Mouse (Mus musculus): ENCODE results near the gene Bnip3. TPM values are rescaled to one million over a fixed set of nuclear protein-coding genes. Genes with fewer than 3 reads are reported as not detected.
A peak's percentile ranks its signal among the peaks of the same experiment; 100 is the strongest.

The Bnip3 gene
- total and polyA plus RNA-seq, 3 experiments: 131 to 430 (median 332) TPM

DNA sequence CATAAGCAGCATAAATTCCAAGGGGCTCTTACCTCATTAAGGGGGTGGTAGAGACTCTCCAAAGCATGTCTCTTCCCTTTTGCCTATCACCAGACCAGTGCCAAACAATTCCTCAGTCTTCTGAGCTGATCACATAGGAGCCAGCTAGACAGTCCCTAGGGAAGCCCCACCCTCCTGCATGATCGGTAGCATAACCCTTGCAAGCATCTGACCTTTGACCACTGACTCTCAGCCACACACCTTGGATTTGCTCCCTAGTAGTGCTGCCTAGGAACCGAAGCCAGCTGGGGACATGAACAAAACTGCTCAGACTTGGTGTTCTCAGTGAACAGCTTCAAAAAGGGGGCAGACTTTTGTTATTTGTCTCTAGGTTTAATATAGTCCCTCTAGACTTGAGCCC is 11.2 kb downstream of the Bnip3 start:
- TF ChIP-seq TAL1 (conservative IDR thresholded peaks at IDR 0.05; ENCODE audit: low read depth, low read length): no peak
- no peak for TF ChIP-seq POLR2AphosphoS5 (IDR thresholded peaks at IDR 0.05; ENCODE audit: insufficient replicate concordance, low read depth, low read length)
- no peak for TF ChIP-seq GATA1 (IDR thresholded peaks at IDR 0.05; ENCODE audit: borderline replicate concordance, low read length)
- no peak for TF ChIP-seq CTCF (IDR thresholded peaks at IDR 0.05; ENCODE audit: low read depth, low read length)
- TF ChIP-seq GATA2 (IDR thresholded peaks at IDR 0.05; ENCODE audit: borderline replicate concordance, low read depth, low read length): no peak
- H3K9me3 ChIP-seq (replicated peaks): no peaks in the 10 kb centered on the region
- DNase-seq (ENCODE audit: low spot score): no peak
- H3K36me3 ChIP-seq (replicated peaks): peaks cover 94% of the 10 kb centered on the region
- no peak for ATAC-seq (ENCODE audit: extremely low read depth, insufficient number of reproducible peaks, low FRiP score, poor library complexity, severe bottlenecking)
- H3K4me3 ChIP-seq (ENCODE audit: low read depth, low read length): no peak overlapping the region
- H3K27me3 ChIP-seq (ENCODE audit: insufficient read depth, low read length): no peaks in the 10 kb centered on the region
- peaks cover 31% of the 10 kb centered on the region for H3K4me1 ChIP-seq (ENCODE audit: insufficient read depth, low read depth, low read length)

DNA sequence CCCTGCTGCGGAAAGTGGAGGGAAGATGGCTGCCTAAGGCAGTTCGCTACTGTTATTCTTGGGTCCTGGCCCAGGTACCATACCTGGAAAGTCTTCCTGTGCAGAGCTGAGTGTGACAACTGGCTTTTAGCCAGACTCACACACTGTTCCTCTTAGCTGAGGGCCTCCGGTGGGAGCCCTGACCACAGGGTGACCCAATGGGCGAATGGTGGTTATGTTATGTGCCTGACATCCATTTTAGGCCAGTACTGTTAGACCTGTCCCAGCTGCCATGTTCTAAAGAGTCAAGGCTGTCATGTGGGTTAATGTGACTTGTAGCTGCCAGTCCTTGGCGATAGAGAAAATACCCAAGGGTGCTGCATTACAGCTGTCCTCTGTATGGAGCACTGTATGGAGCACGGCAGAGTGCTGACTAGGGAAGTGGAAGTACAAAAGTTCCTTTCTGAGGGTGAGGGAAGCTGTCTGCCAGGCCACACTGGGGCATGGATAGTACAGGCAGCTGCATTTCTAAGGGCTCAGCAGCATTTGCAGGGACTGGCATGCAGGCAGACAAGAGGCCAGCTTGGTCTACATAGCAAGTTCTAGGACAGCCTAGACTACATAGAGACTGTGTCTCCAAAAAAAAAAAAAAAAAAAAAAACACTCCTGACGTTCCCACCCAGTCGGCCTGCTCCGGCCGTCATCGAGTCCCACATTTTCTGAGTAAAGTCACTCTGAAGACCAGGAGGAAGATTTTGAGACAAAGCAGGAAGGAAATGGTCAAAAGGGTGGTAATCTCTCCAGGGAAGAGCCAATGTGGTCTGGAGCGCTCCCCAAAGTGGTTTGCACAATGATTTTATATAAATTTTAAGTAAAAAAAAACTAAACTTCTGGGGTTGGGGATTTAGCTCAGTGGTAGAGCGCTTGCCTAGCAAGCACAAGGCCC is 23.7 kb downstream of the Bnip3 start:
- ATAC-seq (ENCODE audit: extremely low read depth, insufficient number of reproducible peaks, low FRiP score, poor library complexity, severe bottlenecking) (no peak; the same call in 1 of the 2 replicates), DNase-seq (ENCODE audit: low spot score) (no peak)
- H3K9me3 ChIP-seq (replicated peaks): no peaks in the 10 kb centered on the region
- 0 out of 2 replicates have a peak, but pooled peaks have one; percentile 47 for TF ChIP-seq POLR2AphosphoS5 (IDR thresholded peaks at IDR 0.05; ENCODE audit: insufficient replicate concordance, low read depth, low read length)
- no peak for TF ChIP-seq GATA1 (IDR thresholded peaks at IDR 0.05; ENCODE audit: borderline replicate concordance, low read length)
- H3K4me3 ChIP-seq (ENCODE audit: low read depth, low read length): no peak overlapping the region
- peaks cover 2% of the 10 kb centered on the region; the same call in 1 of the 2 replicates for H3K4me1 ChIP-seq (ENCODE audit: insufficient read depth, low read depth, low read length)
- H3K27me3 ChIP-seq (ENCODE audit: insufficient read depth, low read length): no peaks in the 10 kb centered on the region
- peaks cover 73% of the 10 kb centered on the region for H3K36me3 ChIP-seq (replicated peaks)

DNA sequence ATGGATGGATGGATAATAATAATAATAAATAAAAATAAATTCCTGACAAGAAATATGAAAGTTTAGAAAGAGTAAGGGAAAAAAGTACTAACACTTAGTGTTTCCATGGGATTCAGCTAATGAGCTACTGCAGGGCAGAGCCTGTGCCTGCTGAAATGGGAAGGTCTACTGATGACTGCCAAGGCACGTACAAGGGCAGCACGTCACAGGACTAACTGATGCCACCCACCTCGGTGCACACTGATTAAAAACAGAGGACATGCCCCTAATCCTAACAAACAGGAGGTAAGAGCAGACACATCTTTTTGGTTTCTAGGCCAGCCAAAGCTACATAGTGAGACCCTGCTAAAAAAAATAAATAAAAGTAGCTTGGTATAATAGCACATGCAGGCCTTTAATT is 25.6 kb downstream of the Bnip3 start:
- Histone ChIP-seq H3K4me3 (ENCODE audit: low read depth, low read length) (no peak overlapping the region), H3K27me3 (ENCODE audit: insufficient read depth, low read length) (no peaks in the 10 kb centered on the region), H3K36me3 (replicated peaks) (peaks cover 90% of the 10 kb centered on the region), H3K4me1 (ENCODE audit: insufficient read depth, low read depth, low read length) (peaks cover 2% of the 10 kb centered on the region; the same call in 1 of the 2 replicates), H3K9me3 (replicated peaks) (no peaks in the 10 kb centered on the region)
- DNase-seq (ENCODE audit: low spot score): no peak
- ATAC-seq (ENCODE audit: extremely low read depth, insufficient number of reproducible peaks, low FRiP score, poor library complexity, severe bottlenecking): no peak
- TF ChIP-seq TAL1 (conservative IDR thresholded peaks at IDR 0.05; ENCODE audit: low read depth, low read length) (no peak), GATA2 (IDR thresholded peaks at IDR 0.05; ENCODE audit: borderline replicate concordance, low read depth, low read length) (no peak), GATA1 (IDR thresholded peaks at IDR 0.05; ENCODE audit: borderline replicate concordance, low read length) (no peak), POLR2AphosphoS5 (IDR thresholded peaks at IDR 0.05; ENCODE audit: insufficient replicate concordance, low read depth, low read length) (no peak), CTCF (IDR thresholded peaks at IDR 0.05; ENCODE audit: low read depth, low read length) (no peak)

DNA sequence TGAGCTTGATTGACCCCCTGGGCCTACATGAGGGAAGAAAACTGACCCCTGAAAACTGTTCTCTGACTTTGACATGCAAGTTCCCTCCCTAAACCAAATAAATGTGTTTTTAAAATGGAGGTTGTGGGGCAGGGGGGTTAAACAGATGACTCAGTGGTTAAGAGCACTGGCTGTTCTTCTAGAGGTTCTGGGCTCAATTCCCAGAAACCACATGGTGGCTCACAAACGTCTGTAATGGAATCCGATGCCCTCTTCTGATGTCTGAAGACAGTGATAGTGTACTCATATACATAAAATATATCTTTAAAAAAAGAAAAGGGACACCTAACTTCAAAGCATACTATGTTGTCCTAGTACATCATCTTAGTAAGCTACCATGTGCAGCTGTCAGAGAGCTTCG is 34.3 kb downstream of the Bnip3 start:
- peaks cover 99% of the 10 kb centered on the region for H3K36me3 ChIP-seq (replicated peaks)
- no peaks in the 10 kb centered on the region for H3K9me3 ChIP-seq (replicated peaks)
- no peak overlapping the region for H3K4me3 ChIP-seq (ENCODE audit: low read depth, low read length)
- TF ChIP-seq GATA2 (IDR thresholded peaks at IDR 0.05; ENCODE audit: borderline replicate concordance, low read depth, low read length) (no peak), TAL1 (conservative IDR thresholded peaks at IDR 0.05; ENCODE audit: low read depth, low read length) (no peak)
- no peaks in the 10 kb centered on the region for H3K27me3 ChIP-seq (ENCODE audit: insufficient read depth, low read length)
- no peak for DNase-seq (ENCODE audit: low spot score)
- ATAC-seq (ENCODE audit: extremely low read depth, insufficient number of reproducible peaks, low FRiP score, poor library complexity, severe bottlenecking): no peak
- H3K4me1 ChIP-seq (ENCODE audit: insufficient read depth, low read depth, low read length): no peaks in the 10 kb centered on the region

DNA sequence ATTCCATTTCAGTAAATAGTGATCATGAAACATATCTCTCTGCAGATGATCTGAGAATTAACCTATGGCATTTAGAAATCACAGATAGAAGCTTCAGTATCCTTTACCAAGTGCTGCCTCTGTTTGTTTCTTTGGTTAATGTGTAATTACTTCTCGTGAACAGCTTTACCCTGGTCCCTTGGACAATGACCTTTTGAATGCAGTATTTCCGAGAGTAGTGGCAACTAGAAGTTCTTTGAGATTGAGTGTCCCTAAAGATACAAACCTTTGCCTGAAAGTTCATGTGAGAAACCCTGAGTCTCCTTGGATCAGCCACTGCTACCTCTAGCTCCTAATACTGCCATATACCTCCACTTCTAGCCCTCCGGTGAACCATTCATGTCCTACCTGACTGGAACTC is 36.4 kb downstream of the Bnip3 start:
- H3K4me1 ChIP-seq (ENCODE audit: insufficient read depth, low read depth, low read length): no peaks in the 10 kb centered on the region
- TF ChIP-seq POLR2AphosphoS5 (IDR thresholded peaks at IDR 0.05; ENCODE audit: insufficient replicate concordance, low read depth, low read length) (no peak), CTCF (IDR thresholded peaks at IDR 0.05; ENCODE audit: low read depth, low read length) (no peak), TAL1 (conservative IDR thresholded peaks at IDR 0.05; ENCODE audit: low read depth, low read length) (no peak), GATA1 (IDR thresholded peaks at IDR 0.05; ENCODE audit: borderline replicate concordance, low read length) (no peak), GATA2 (IDR thresholded peaks at IDR 0.05; ENCODE audit: borderline replicate concordance, low read depth, low read length) (no peak)
- H3K27me3 ChIP-seq (ENCODE audit: insufficient read depth, low read length): no peaks in the 10 kb centered on the region
- H3K9me3 ChIP-seq (replicated peaks): no peaks in the 10 kb centered on the region
- no peak overlapping the region for H3K4me3 ChIP-seq (ENCODE audit: low read depth, low read length)
- peaks cover 95% of the 10 kb centered on the region for H3K36me3 ChIP-seq (replicated peaks)
- ATAC-seq (ENCODE audit: extremely low read depth, insufficient number of reproducible peaks, low FRiP score, poor library complexity, severe bottlenecking) (no peak), DNase-seq (ENCODE audit: low spot score) (no peak)

DNA sequence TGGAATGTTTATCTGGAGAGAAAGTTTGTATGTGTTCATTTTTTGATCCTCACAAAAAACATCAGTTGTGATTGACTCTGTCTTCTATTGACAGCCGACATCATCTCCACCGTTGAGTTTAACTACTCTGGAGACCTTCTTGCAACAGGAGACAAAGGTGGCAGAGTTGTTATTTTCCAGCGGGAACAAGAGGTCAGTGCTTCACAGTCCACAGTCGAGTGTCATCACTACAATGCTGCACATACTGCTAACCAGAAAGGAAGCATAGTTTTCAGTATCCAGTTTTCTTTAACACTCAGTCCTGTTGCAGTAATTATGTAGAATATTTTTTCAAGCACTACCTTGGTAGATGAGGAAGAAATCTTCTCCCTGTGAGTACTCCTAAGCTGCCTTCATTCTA is 41.0 kb downstream of the Bnip3 start:
- TF ChIP-seq GATA1 (IDR thresholded peaks at IDR 0.05; ENCODE audit: borderline replicate concordance, low read length) (no peak), GATA2 (IDR thresholded peaks at IDR 0.05; ENCODE audit: borderline replicate concordance, low read depth, low read length) (no peak), POLR2AphosphoS5 (IDR thresholded peaks at IDR 0.05; ENCODE audit: insufficient replicate concordance, low read depth, low read length) (no peak), CTCF (IDR thresholded peaks at IDR 0.05; ENCODE audit: low read depth, low read length) (no peak), TAL1 (conservative IDR thresholded peaks at IDR 0.05; ENCODE audit: low read depth, low read length) (no peak)
- Histone ChIP-seq H3K9me3 (replicated peaks) (no peaks in the 10 kb centered on the region), H3K4me1 (ENCODE audit: insufficient read depth, low read depth, low read length) (peaks cover 12% of the 10 kb centered on the region), H3K27me3 (ENCODE audit: insufficient read depth, low read length) (no peaks in the 10 kb centered on the region), H3K4me3 (ENCODE audit: low read depth, low read length) (no peak overlapping the region), H3K36me3 (replicated peaks) (peaks cover 85% of the 10 kb centered on the region)
- ATAC-seq (ENCODE audit: extremely low read depth, insufficient number of reproducible peaks, low FRiP score, poor library complexity, severe bottlenecking) (no peak), DNase-seq (ENCODE audit: low spot score) (no peak)

Data from G1E (cell line).